Mouse (Mus musculus): Measurements from ENCODE around the gene Synpo2l. TPM values are rescaled to one million over a fixed set of nuclear protein-coding genes. Genes with fewer than 3 reads are reported as not detected.

Gene Synpo2l
- polyA plus RNA-seq, 1 experiment from 2014 or later: 0.07 TPM

DNA sequence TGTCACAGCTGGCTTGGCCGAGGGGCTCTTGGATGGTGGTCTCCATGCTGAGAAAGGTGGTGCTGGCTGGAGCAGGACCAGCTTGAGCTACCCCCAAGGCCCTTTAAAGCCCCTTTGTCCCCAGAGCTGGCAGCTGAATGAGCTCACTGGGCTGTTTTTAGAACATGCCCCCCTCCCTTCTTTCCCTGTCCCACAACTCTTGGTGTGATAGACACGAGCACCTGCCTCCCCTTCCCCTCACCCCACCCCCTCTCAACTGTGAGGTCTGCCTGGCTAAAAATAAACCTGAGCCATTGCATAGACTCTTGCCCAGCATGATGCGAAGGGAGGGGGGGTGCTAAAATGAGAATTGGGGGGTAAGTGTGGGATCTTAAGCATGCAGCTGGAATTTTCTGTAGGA is 3.7 kb downstream of the Synpo2l start:
- no peaks in the 10 kb centered on the region for H3K36me3 ChIP-seq (replicated peaks; ENCODE audit: control insufficient read depth, insufficient read depth)
- WGBS: 43% methylated on average over 3 of the region's 3 CpGs
- no peak overlapping the region for H3K4me3 ChIP-seq (replicated peaks; ENCODE audit: low read length)
- H3K9ac ChIP-seq: no peak overlapping the region
- ATAC-seq (ENCODE audit: low FRiP score) (no peak), DNase-seq (ENCODE audit: low spot score) (no peak)
- no peaks in the 10 kb centered on the region for H3K9me3 ChIP-seq (ENCODE audit: control insufficient read depth, low read length)
- no peak overlapping the region for H3K4me2 ChIP-seq (replicated peaks)
- H3K27me3 ChIP-seq (ENCODE audit: control insufficient read depth, insufficient read depth, low read length): peaks cover 20% of the 10 kb centered on the region; the same call in 1 of the 2 replicates
- H3K27ac ChIP-seq: no peak overlapping the region
- H3K4me1 ChIP-seq (replicated peaks; ENCODE audit: control insufficient read depth, insufficient read depth, low read length): peaks cover 11% of the 10 kb centered on the region

DNA sequence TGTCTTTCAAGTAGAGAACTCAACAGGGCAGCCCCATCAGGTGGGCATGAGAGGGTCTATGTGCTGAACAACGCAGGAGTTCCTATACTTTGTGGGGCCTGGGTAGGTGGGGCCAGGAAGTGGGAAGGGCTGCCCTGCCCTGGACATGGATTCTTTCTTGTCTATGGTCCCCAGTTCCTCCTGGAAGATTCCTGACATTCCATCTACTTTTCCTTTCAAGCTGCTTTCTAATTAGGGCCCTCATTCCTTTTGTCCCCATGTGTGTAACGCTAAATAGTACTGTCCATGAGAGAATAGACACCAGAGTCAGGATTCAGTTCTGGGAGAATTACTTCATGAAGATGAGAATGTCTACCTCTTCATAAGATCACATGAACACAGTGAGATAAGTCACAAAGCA is 4.6 kb downstream of the Synpo2l start:
- Histone ChIP-seq H3K9me3 (ENCODE audit: control insufficient read depth, low read length) (no peaks in the 10 kb centered on the region), H3K4me3 (replicated peaks; ENCODE audit: low read length) (no peak overlapping the region), H3K9ac (no peak overlapping the region), H3K4me2 (replicated peaks) (no peak overlapping the region), H3K27ac (no peak overlapping the region), H3K36me3 (replicated peaks; ENCODE audit: control insufficient read depth, insufficient read depth) (no peaks in the 10 kb centered on the region), H3K4me1 (replicated peaks; ENCODE audit: control insufficient read depth, insufficient read depth, low read length) (peaks cover 11% of the 10 kb centered on the region), H3K27me3 (ENCODE audit: control insufficient read depth, insufficient read depth, low read length) (peaks cover 16% of the 10 kb centered on the region; the same call in 1 of the 2 replicates)
- ATAC-seq (ENCODE audit: low FRiP score): no peak
- WGBS: 79% methylated on average over 2 of the region's 2 CpGs
- DNase-seq (ENCODE audit: low spot score): no peak

DNA sequence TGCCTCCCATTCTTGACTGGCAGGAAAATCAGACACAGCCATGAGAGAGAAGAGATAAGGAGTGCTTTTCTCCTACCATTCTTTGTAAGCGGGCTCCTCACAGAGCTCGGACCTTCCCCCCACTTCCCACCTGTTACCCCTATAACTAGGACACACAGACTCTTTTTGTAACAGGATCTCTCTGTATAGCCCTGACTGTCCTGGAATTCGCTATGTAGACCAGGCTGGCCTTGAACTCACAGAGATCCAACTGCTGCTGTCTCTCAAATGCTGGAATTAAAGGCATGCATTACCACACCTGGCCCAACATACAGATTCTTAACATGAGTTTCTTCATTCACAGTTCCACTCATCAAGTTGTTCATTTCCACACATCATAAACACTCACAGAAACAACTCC is 5.4 kb downstream of the Synpo2l start:
- H3K9ac ChIP-seq: 0 out of 2 replicates have a peak overlapping the region, but pooled peaks have one; percentile 87
- whole genome bisulfite sequencing: 95% methylated on average over 3 of the region's 3 CpGs

DNA sequence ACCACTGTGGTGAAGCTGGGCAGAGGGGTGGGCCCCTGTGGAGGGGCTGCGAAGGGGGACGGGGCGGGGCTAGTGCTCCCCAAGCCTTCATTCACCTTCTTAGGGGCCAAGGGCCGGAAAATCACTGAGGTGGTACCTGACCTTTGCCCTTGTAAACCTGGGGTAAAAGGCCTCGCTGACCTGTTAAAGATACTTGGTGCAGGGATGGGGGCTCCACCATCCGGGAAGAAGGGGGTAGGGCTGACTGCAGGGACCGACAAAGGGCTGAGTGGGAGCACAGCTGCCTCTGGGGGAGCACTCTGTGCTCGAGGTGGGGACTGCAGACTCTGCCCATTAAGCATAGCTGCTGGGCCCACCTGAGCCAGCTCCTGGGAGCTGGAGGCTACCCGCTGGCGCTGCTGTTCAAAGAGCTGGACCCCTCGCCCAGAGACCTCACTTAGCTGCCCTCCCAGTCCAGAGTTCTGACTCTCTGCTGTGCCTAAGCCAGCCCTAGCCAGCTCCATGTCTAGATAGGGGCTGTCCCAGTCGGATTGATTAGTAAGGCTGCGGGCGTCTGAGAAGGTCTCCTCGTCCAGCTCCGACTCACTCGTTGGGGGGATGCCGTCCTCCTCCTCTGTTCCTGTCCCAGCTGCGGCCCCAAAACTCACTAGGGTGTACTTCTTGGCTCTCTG is 6.4 kb downstream of the Synpo2l start:
- H3K27me3 ChIP-seq (ENCODE audit: control insufficient read depth, insufficient read depth, low read length): peaks cover 16% of the 10 kb centered on the region; the same call in 1 of the 2 replicates
- peak overlapping the region; percentile 87 for H3K27ac ChIP-seq
- no peaks in the 10 kb centered on the region for H3K36me3 ChIP-seq (replicated peaks; ENCODE audit: control insufficient read depth, insufficient read depth)
- peak overlapping the region; percentile 87 for H3K9ac ChIP-seq
- no peaks in the 10 kb centered on the region for H3K9me3 ChIP-seq (ENCODE audit: control insufficient read depth, low read length)
- peak overlapping the region; percentile 71 for H3K4me3 ChIP-seq (replicated peaks; ENCODE audit: low read length)
- peak; percentile 37 for DNase-seq (ENCODE audit: low spot score)
- 8% methylated on average over 19 of the region's 19 CpGs for WGBS
- H3K4me1 ChIP-seq (replicated peaks; ENCODE audit: control insufficient read depth, insufficient read depth, low read length): peaks cover 11% of the 10 kb centered on the region
- peak overlapping the region; percentile 89 for H3K4me2 ChIP-seq (replicated peaks)
- peak; percentile 41 for ATAC-seq (ENCODE audit: low FRiP score)

More for the DNA sequence above, 5.4 kb downstream of the Synpo2l start:
- peaks cover 16% of the 10 kb centered on the region; the same call in 1 of the 2 replicates for H3K27me3 ChIP-seq (ENCODE audit: control insufficient read depth, insufficient read depth, low read length)
- H3K36me3 ChIP-seq (replicated peaks; ENCODE audit: control insufficient read depth, insufficient read depth): no peaks in the 10 kb centered on the region
- no peak overlapping the region for H3K4me3 ChIP-seq (replicated peaks; ENCODE audit: low read length)
- H3K27ac ChIP-seq: no peak overlapping the region
- peak overlapping the region; percentile 89; the same call in 1 of the 2 replicates for H3K4me2 ChIP-seq (replicated peaks)
- ATAC-seq (ENCODE audit: low FRiP score) (no peak), DNase-seq (ENCODE audit: low spot score) (no peak)
- H3K9me3 ChIP-seq (ENCODE audit: control insufficient read depth, low read length): no peaks in the 10 kb centered on the region
- peaks cover 11% of the 10 kb centered on the region for H3K4me1 ChIP-seq (replicated peaks; ENCODE audit: control insufficient read depth, insufficient read depth, low read length)

DNA sequence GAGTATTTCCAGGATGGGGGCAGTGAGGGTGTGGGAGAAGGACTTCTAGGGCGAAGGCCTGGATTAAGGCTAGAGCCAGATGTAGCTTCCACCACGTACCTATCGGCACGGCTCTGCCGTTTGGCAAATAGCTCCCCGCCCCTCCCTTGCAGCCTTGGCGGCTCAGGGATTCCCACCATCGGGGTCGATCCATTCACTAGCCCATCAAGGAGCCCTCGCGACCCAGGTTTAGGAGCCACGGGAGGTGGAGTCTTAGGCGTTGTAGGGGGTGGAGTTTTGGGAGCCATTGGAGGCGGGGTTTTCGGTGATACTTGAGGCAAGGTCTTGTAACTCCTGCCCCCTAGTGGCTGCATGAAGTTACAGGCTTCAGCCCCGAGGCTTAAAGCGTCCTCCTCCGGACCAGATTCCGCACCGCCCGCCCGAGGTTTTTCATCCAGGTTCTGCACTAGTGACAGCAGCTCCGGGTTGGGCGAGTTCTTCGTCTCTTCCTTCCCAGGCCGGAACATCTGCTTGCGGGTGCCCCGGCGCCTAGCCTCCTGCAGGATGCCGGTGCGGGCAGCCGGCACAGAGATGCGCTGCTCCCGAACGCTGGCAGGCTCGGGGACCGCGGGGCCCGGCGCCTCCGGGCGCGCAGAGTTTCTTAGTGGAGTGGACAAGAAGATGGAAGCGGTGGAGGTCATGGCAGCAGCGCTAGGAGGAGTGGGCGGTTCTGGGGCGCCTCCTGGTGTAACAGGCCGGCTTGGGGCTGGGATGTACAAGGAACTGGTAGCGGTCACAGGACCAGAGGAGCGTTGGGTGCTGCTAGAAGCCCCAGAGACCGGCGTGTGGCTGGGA is 7.1 kb downstream of the Synpo2l start:
- Histone ChIP-seq H3K4me3 (replicated peaks; ENCODE audit: low read length) (peak overlapping the region; percentile 71), H3K36me3 (replicated peaks; ENCODE audit: control insufficient read depth, insufficient read depth) (no peaks in the 10 kb centered on the region), H3K27ac (peak overlapping the region; percentile 87), H3K4me1 (replicated peaks; ENCODE audit: control insufficient read depth, insufficient read depth, low read length) (peaks cover 11% of the 10 kb centered on the region), H3K9me3 (ENCODE audit: control insufficient read depth, low read length) (no peaks in the 10 kb centered on the region), H3K27me3 (ENCODE audit: control insufficient read depth, insufficient read depth, low read length) (peaks cover 9% of the 10 kb centered on the region; the same call in 1 of the 2 replicates), H3K9ac (peak overlapping the region; percentile 87), H3K4me2 (replicated peaks) (peak overlapping the region; percentile 89)
- ATAC-seq (ENCODE audit: low FRiP score): peak; percentile 91
- peak; percentile 96 for DNase-seq (ENCODE audit: low spot score)
- 1% methylated on average over 52 of the region's 52 CpGs for WGBS

DNA sequence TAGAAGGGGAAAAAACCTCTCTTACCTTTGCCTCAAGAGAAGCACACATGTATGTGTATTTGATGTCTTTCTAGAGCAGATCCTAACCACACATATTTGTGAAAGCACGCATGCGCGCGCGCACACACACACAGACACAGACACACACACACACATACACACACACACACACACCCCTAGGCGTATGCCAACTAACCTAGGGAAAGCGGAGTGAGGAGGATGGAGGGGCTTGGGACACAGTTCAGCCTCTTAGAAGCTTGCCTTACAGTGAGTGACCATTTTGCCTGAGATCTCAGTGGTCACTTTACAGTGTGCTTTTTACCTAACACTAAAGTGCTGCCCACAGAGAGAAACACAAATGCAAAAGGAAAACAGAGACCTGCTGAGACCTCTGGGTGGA is 8.5 kb downstream of the Synpo2l start:
- WGBS: over 99% methylated on average over 7 of the region's 7 CpGs
- H3K4me3 ChIP-seq (replicated peaks; ENCODE audit: low read length): no peak overlapping the region
- H3K4me2 ChIP-seq (replicated peaks): no peak overlapping the region
- no peaks in the 10 kb centered on the region for H3K9me3 ChIP-seq (ENCODE audit: control insufficient read depth, low read length)
- no peak overlapping the region for H3K9ac ChIP-seq
- no peak for ATAC-seq (ENCODE audit: low FRiP score)
- H3K27me3 ChIP-seq (ENCODE audit: control insufficient read depth, insufficient read depth, low read length): peaks cover 5% of the 10 kb centered on the region; the same call in 1 of the 2 replicates
- H3K4me1 ChIP-seq (replicated peaks; ENCODE audit: control insufficient read depth, insufficient read depth, low read length): peaks cover 11% of the 10 kb centered on the region
- DNase-seq (ENCODE audit: low spot score): no peak
- H3K36me3 ChIP-seq (replicated peaks; ENCODE audit: control insufficient read depth, insufficient read depth): no peaks in the 10 kb centered on the region
- no peak overlapping the region for H3K27ac ChIP-seq

DNA sequence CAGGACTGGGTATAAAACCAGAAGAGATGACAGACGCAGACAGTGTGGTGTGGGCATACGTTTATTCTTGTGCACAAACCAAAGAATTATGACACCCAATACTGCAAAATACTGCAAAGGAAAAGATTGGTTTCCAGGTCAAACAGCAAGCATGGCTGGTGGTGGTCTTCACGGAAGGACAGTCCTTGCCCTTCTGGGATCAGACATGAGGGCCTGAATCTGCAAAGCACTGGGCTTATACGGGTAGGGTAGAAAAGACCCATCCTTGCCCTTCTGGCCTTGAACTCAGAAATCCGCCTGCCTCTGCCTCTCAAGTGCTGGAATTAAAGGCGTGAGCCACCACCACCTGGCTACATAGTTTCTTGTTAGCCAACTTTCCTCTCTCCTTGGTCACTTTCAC is 9.3 kb downstream of the Synpo2l start:
- Histone ChIP-seq H3K9ac (no peak overlapping the region), H3K4me2 (replicated peaks) (no peak overlapping the region), H3K4me1 (replicated peaks; ENCODE audit: control insufficient read depth, insufficient read depth, low read length) (peaks cover 11% of the 10 kb centered on the region), H3K27ac (no peak overlapping the region), H3K4me3 (replicated peaks; ENCODE audit: low read length) (no peak overlapping the region), H3K9me3 (ENCODE audit: control insufficient read depth, low read length) (no peaks in the 10 kb centered on the region), H3K27me3 (ENCODE audit: control insufficient read depth, insufficient read depth, low read length) (peaks cover 5% of the 10 kb centered on the region; the same call in 1 of the 2 replicates), H3K36me3 (replicated peaks; ENCODE audit: control insufficient read depth, insufficient read depth) (no peaks in the 10 kb centered on the region)
- no peak for ATAC-seq (ENCODE audit: low FRiP score)
- DNase-seq (ENCODE audit: low spot score): no peak
- WGBS: 90% methylated on average over 6 of the region's 6 CpGs

DNA sequence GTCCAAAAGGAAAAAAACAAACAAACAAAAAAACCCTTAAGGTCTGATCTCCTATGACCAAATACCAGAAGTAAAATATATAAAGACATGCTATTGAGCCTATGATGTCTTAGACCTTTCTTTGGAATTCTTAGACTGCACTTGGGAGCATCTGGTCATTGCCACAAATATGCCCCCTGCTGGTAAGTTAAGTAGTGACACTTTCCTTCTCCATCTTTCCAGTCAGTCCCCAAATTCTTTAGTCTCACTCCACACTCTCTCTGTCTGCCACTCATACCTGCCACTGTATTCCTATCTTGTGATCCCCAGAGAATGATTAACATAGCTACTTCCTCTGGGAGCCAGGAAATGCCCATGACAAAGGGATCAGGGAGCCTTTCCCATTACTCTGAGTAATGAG is 9.8 kb downstream of the Synpo2l start:
- Histone ChIP-seq H3K27me3 (ENCODE audit: control insufficient read depth, insufficient read depth, low read length) (peaks cover 5% of the 10 kb centered on the region; the same call in 1 of the 2 replicates), H3K27ac (no peak overlapping the region), H3K36me3 (replicated peaks; ENCODE audit: control insufficient read depth, insufficient read depth) (no peaks in the 10 kb centered on the region), H3K4me3 (replicated peaks; ENCODE audit: low read length) (no peak overlapping the region), H3K4me2 (replicated peaks) (no peak overlapping the region), H3K9me3 (ENCODE audit: control insufficient read depth, low read length) (no peaks in the 10 kb centered on the region), H3K9ac (no peak overlapping the region), H3K4me1 (replicated peaks; ENCODE audit: control insufficient read depth, insufficient read depth, low read length) (peaks cover 11% of the 10 kb centered on the region)
- DNase-seq (ENCODE audit: low spot score) (peak; percentile 73), ATAC-seq (ENCODE audit: low FRiP score) (no peak)

DNA sequence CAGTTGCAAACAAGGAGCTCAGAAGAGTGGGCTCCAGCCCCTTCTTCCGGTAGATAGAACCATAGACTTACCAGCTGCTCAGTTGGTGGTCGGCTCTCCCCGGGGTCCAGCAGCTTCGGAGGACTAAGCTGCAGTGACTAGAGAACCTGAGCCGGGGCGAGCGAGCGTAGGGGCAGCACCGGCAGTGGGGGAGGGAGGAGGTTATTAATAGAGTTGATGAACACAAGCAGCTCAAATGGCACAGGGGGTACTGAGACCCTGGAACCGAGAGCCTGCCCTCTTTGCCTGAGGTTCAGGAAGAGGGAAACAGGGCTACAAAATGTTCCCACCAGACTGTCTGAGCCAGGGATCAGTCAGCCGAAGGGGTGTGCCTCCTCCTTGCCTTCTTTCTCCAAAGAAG is 11.8 kb downstream of the Synpo2l start, which contains the start of gene Myoz1:
TSS of gene Myoz1 (minus strand) at position 180 of the 400 bp plus-strand sequence.
- Histone ChIP-seq H3K4me2 (replicated peaks) (no peak within 1 kb of the TSS), H3K9me3 (ENCODE audit: control insufficient read depth, low read length) (no peaks in the 10 kb centered on the region), H3K27ac (no peak within 1 kb of the TSS), H3K9ac (no peak within 1 kb of the TSS), H3K36me3 (replicated peaks; ENCODE audit: control insufficient read depth, insufficient read depth) (no peaks in the 10 kb centered on the region), H3K27me3 (ENCODE audit: control insufficient read depth, insufficient read depth, low read length) (no peaks in the 10 kb centered on the region), H3K4me3 (replicated peaks; ENCODE audit: low read length) (no peak within 1 kb of the TSS), H3K4me1 (replicated peaks; ENCODE audit: control insufficient read depth, insufficient read depth, low read length) (peaks cover under 1% of the 10 kb centered on the region; the same call in 1 of the 2 replicates)
- WGBS: 48% methylated on average over 11 of the region's 11 CpGs
- DNase-seq (ENCODE audit: low spot score) (no peak), ATAC-seq (ENCODE audit: low FRiP score) (no peak)
